Mouse (Mus musculus) megakaryocyte, embryonic 14.5 days (primary cell): ENCODE measurements around the gene Smyd5. TPM values are rescaled to one million over a fixed set of nuclear protein-coding genes. Genes with fewer than 3 reads are reported as not detected.

Experiments used
- H3K27me3 ChIP-seq: replicated peaks from 2 replicates; pipeline ENCODE3; 2012; ENCODE audit warnings: inconsistent platforms
- H3K36me3 ChIP-seq: replicated peaks from 2 replicates; pipeline ENCODE3; 2012; ENCODE audit warnings: low read length, inconsistent platforms, mixed read lengths
- H3K4me1 ChIP-seq: 2 replicates; pipeline ENCODE4 v1.6.1; 2012; ENCODE audit warnings: inconsistent platforms
- H3K4me3 ChIP-seq: replicated peaks from 2 replicates; pipeline ENCODE3; 2012; ENCODE audit warnings: moderate library complexity, mild to moderate bottlenecking, inconsistent platforms
- H3K9me3 ChIP-seq: 2 replicates; pipeline ENCODE4 v1.6.1; 2012; ENCODE audit warnings: inconsistent platforms
- FLI1 ChIP-seq: IDR thresholded peaks from 2 replicates; pipeline ENCODE4 v1.6.1; 2012; ENCODE audit warnings: low read length, inconsistent platforms, mixed read lengths
- GATA1 ChIP-seq: IDR thresholded peaks from 3 replicates; pipeline ENCODE4 v1.6.1; 2012; ENCODE audit warnings: mixed read lengths, low read length, inconsistent platforms, borderline replicate concordance
- polyA plus RNA-seq: library from polyadenylated mRNA; stranded (reverse); fragments of >175 nt; gene quantifications from 2 replicates; pipeline ENCODE4 v1.2.3, GENCODE M21; 2012; ENCODE audit warnings: low replicate concordance; ENCODE audit not compliant: insufficient read depth

Smyd5 gene
- polyA plus RNA-seq, 1 experiment: 6.2 TPM

- Histone ChIP-seq H3K4me3 (no peak overlapping the region), H3K4me1 (peaks cover 8% of the 10 kb centered on the region; the same call in 1 of the 2 replicates), H3K36me3 (no peaks in the 10 kb centered on the region), H3K9me3 (peaks cover 42% of the 10 kb centered on the region), H3K27me3 (peaks cover 83% of the 10 kb centered on the region)
- TF ChIP-seq GATA1: no peak
- no peak for TF ChIP-seq FLI1
Measured at GRCm38 (mm10) chr6:85485738-85486137, 53.9 kb downstream of the Smyd5 start.

- peaks cover 29% of the 10 kb centered on the region for H3K9me3 ChIP-seq
- H3K4me3 ChIP-seq: no peak overlapping the region
- peaks cover 63% of the 10 kb centered on the region for H3K27me3 ChIP-seq
- TF ChIP-seq GATA1 (no peak), FLI1 (no peak)
- peaks cover 8% of the 10 kb centered on the region; the same call in 1 of the 2 replicates for H3K4me1 ChIP-seq
- H3K36me3 ChIP-seq: no peaks in the 10 kb centered on the region
Measured at GRCm38 (mm10) chr6:85488510-85488909, 56.7 kb downstream of the Smyd5 start.

GRCm38 (mm10) chr6:85489717-85490116 lies 57.9 kb downstream of the Smyd5 start:
- peaks cover 24% of the 10 kb centered on the region for H3K9me3 ChIP-seq
- 0 out of 2 replicates have a peak, but pooled peaks cover 3% of the 10 kb centered on the region for H3K4me1 ChIP-seq
- H3K36me3 ChIP-seq: no peaks in the 10 kb centered on the region
- H3K27me3 ChIP-seq: peaks cover 58% of the 10 kb centered on the region
- TF ChIP-seq GATA1 (no peak), FLI1 (no peak)
- no peak overlapping the region for H3K4me3 ChIP-seq

GRCm38 (mm10) chr6:85490252-85490651 lies 58.5 kb downstream of the Smyd5 start:
- no peak overlapping the region for H3K4me3 ChIP-seq
- peaks cover 53% of the 10 kb centered on the region for H3K27me3 ChIP-seq
- H3K4me1 ChIP-seq: 0 out of 2 replicates have a peak, but pooled peaks cover 3% of the 10 kb centered on the region
- no peaks in the 10 kb centered on the region for H3K36me3 ChIP-seq
- peaks cover 24% of the 10 kb centered on the region for H3K9me3 ChIP-seq
- TF ChIP-seq FLI1: no peak
- no peak for TF ChIP-seq GATA1

DNA sequence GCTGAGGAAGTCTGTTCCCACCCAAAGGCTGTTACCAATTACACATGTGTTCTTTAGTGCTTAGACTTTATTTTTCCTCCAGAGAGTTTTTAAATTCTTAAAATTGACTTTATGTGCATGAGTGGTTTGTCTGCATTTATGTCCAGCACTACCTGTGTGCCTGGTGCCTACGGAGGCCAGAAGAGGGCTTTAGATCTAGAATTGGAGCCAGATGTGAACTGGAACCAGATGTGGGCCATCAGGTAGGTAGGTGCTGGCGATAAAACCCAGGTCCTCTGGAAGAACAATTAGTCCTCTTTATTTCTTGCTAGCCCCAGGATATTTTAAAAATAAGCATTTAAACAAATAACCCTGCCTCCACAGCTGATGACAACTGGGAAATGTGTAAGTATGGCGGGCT lies 59.8 kb downstream of the Smyd5 start:
- TF ChIP-seq FLI1 (no peak), GATA1 (no peak)

More for the DNA sequence above, 59.8 kb downstream of the Smyd5 start:
- 0 out of 2 replicates have a peak, but pooled peaks cover 3% of the 10 kb centered on the region for H3K4me1 ChIP-seq
- H3K9me3 ChIP-seq: peaks cover 19% of the 10 kb centered on the region
- peaks cover 43% of the 10 kb centered on the region for H3K27me3 ChIP-seq
- H3K4me3 ChIP-seq: no peak overlapping the region
- H3K36me3 ChIP-seq: no peaks in the 10 kb centered on the region

Other genes with a start within 250 kb of the Smyd5 start
- gene Emx1, start 244.6 kb upstream of the Smyd5 start, polyA plus RNA-seq: not detected in 2 replicates
- 0.72 TPM in 1 of 2 replicates, not detected in the other for gene Sfxn5, start 98.6 kb upstream of the Smyd5 start, polyA plus RNA-seq
- gene Rab11fip5, start 57.4 kb upstream of the Smyd5 start, polyA plus RNA-seq: 1.0 and 4.4 TPM in 2 replicates
- gene Noto, start 8.1 kb upstream of the Smyd5 start, polyA plus RNA-seq: not detected in 2 replicates
- 5.2 and 36.0 TPM in 2 replicates for gene Cct7, start 19.5 kb downstream of the Smyd5 start, polyA plus RNA-seq
- gene Pradc1, start 20.0 kb downstream of the Smyd5 start, polyA plus RNA-seq: 18.8 TPM in 1 of 2 replicates, not detected in the other
- not detected in 2 replicates for gene Fbxo41, start 71.0 kb downstream of the Smyd5 start, polyA plus RNA-seq
- gene Egr4, start 81.6 kb downstream of the Smyd5 start, polyA plus RNA-seq: 0.12 TPM in 1 of 2 replicates, not detected in the other
- gene Alms1, start 155.5 kb downstream of the Smyd5 start, polyA plus RNA-seq: 0.08 TPM in 1 of 2 replicates, not detected in the other